Mouse (Mus musculus) heart, embryonic 13.5 days (tissue): Measurements from ENCODE around the gene Fam83d. TPM values are rescaled to one million over a fixed set of nuclear protein-coding genes. Genes with fewer than 3 reads are reported as not detected.

Experiments used
- ATAC-seq: fragments of 200-750 bp; cut with Nextera tagmentation; 2 replicates; pipeline ENCODE4 v1.8.0; 2017; ENCODE audit warnings: moderate TSS enrichment; ENCODE audit not compliant: insufficient number of reproducible peaks, low FRiP score, low TSS enrichment; ENCODE audit errors: extremely low read depth
- H3K27ac ChIP-seq: fragments of 300-500 bp; sonication (generic); replicated peaks from 2 replicates; pipeline ENCODE4 v1.5.1; 2015; ENCODE audit warnings: moderate library complexity, mild to moderate bottlenecking, inconsistent platforms
- H3K27me3 ChIP-seq: fragments of 300-500 bp; sonication (generic); replicated peaks from 2 replicates; pipeline ENCODE4 v1.6.1; 2015; ENCODE audit warnings: mild to moderate bottlenecking, inconsistent platforms
- H3K36me3 ChIP-seq: fragments of 300-500 bp; sonication (generic); 2 replicates; pipeline ENCODE4 v1.6.1; 2015; ENCODE audit warnings: mild to moderate bottlenecking, inconsistent platforms
- H3K4me1 ChIP-seq: fragments of 300-500 bp; sonication (generic); 2 replicates; pipeline ENCODE4 v1.6.1; 2015; ENCODE audit warnings: inconsistent platforms
- H3K4me2 ChIP-seq: fragments of 300-500 bp; sonication (generic); 2 replicates; pipeline ENCODE4 v1.6.1; 2015; ENCODE audit warnings: inconsistent platforms, mild to moderate bottlenecking, moderate library complexity
- H3K4me3 ChIP-seq: fragments of 300-500 bp; sonication (generic); 2 replicates; pipeline ENCODE4 v1.5.1; 2015; ENCODE audit warnings: moderate library complexity, mild to moderate bottlenecking, inconsistent platforms
- H3K9ac ChIP-seq: fragments of 300-500 bp; sonication (generic); 2 replicates; pipeline ENCODE4 v1.6.1; 2015; ENCODE audit warnings: inconsistent platforms, mild to moderate bottlenecking, moderate library complexity
- H3K9me3 ChIP-seq: fragments of 300-500 bp; sonication (generic); 2 replicates; pipeline ENCODE4 v1.6.1; 2016; ENCODE audit warnings: inconsistent platforms
- WGBS: fragments of 180-500 bp; shearing (Covaris S2); methylation state at CpG from one replicate; pipeline ENCODE4 v1.1.7; 2015; ENCODE audit warnings: mixed read lengths; 5-methylcytosine and 5-hydroxymethylcytosine counted together
- polyA plus RNA-seq: library from polyadenylated mRNA; unstranded; fragments of >200 nt; fragmentation: Nextera tagmentation; extraction: Ambion mirVana; gene quantifications from 2 replicates; pipeline ENCODE4 v1.2.1, GENCODE M21; 2015

The Fam83d gene
- 56.7 and 56.9 TPM in 2 replicates for polyA plus RNA-seq

DNA sequence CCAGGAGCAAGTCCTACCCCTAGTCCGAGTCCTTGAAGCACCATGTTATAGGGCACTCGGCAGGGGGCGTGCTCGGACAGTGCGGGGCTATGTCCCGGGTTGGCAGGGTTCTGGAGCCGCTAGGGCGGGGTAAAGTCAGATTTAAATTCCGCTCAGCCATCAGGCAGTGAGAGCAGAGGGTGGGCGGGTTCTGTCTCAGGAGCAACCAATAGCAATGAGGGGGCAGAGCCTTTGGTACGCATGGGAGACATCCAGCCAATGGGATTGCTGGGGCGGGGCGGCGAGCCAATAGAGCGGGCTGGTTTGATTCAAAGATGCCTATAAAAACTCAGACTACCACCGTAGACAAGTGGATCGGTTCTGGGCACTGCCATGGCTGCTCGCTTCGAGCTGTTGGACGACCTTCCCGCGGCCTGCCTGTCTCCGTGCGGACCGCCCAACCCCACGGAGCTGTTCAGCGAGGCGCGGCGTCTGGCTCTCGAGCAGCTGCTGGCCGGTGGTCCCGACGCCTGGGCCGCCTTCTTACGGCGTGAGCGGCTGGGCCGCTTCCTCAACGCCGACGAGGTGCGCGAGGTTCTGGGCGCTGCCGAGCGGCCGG lies at the start of gene Fam83d:
Fam83d (plus strand) TSS at position 352 of the 598 bp plus-strand sequence.
- Histone ChIP-seq H3K4me3 (peak within 1 kb of the TSS; percentile 91), H3K36me3 (0 out of 2 replicates have a peak, but pooled peaks cover 5% of the 10 kb centered on the region), H3K27ac (peak within 1 kb of the TSS; percentile 85), H3K27me3 (no peaks in the 10 kb centered on the region), H3K4me1 (peaks cover 46% of the 10 kb centered on the region), H3K9me3 (no peaks in the 10 kb centered on the region), H3K4me2 (peak within 1 kb of the TSS; percentile 96), H3K9ac (peak within 1 kb of the TSS; percentile 92)
- peak; percentile 95 for ATAC-seq
- 0% methylated on average over 48 of the region's 48 CpGs for WGBS

DNA sequence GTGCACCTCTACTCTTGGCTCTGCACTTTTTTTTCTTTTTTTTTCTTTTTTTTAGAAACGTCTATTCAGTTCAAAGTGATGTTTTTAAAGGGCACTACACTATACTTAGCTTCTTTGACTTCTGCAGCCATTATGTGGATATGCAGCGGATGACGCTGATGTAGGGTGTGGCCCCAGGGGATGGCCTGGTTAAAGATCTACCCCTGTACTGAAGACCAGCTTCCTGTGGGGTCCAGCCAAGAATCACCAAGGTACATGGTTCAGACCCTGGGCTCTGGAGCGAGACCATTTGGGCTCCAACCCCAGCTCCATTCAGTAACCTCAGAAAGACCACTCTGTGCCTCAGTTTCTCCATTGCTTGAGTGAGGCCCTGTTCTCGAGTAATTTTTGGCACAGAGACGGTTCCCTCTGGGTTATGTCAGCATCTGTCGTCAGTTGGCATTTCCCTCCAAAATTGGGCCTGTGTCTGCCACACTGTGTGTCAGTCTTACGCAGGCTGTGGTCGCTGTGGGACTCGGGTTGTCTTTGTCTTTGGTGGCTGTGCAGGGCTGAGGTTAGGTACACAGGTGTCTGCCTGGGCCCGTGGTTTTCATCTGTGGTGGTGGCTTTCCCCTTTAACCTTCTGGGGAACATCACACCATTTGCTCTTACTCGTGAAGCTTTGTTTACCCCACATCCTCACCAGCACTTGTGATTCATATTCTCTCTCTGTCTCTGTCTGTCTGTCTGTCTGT lies 48.9 kb upstream of the Fam83d start:
- Histone ChIP-seq H3K36me3 (no peaks in the 10 kb centered on the region), H3K27me3 (no peaks in the 10 kb centered on the region; the same call in 1 of the 2 replicates), H3K4me3 (no peak overlapping the region), H3K4me2 (no peak overlapping the region), H3K4me1 (peaks cover 42% of the 10 kb centered on the region), H3K27ac (no peak overlapping the region), H3K9me3 (no peaks in the 10 kb centered on the region), H3K9ac (no peak overlapping the region)
- ATAC-seq: no peak
- 68% methylated on average over 12 of the region's 12 CpGs for WGBS

DNA sequence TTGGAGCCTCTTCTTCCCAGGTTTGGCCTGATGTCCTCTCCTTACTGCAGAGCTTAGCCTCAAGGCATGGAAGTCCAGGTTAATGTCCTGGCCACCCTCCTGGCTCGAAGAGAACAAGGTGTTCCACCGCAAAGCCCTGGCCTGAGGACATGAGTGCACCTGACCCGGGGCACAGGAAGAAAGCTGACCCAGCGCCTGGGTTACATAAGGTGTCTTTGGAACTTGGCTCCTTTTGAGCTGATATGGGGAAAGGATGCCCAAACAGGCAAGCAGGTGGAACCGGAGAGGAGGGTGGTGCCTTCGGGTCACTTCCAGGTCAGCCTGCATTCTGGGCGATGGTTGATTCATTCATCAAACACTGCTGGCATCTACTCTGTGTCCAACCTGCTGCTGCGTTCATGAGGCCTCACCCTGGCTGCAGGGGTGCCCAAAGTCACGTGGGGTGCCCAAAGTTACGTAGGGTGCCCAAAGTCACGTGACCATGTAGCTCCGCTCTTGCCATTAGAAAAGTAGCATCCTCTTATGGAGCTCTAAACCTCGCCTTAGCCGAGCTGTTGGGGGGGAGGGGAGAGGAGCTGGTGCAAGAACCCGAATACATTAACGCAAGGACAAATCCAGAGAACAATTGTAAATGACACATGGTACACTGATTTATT lies 47.0 kb upstream of the Fam83d start:
- Histone ChIP-seq H3K4me2 (no peak overlapping the region), H3K36me3 (no peaks in the 10 kb centered on the region), H3K4me1 (peaks cover 43% of the 10 kb centered on the region), H3K9ac (no peak overlapping the region), H3K27ac (no peak overlapping the region), H3K27me3 (no peaks in the 10 kb centered on the region), H3K4me3 (no peak overlapping the region), H3K9me3 (no peaks in the 10 kb centered on the region)
- ATAC-seq: no peak
- WGBS: 75% methylated on average over 16 of the region's 16 CpGs

DNA sequence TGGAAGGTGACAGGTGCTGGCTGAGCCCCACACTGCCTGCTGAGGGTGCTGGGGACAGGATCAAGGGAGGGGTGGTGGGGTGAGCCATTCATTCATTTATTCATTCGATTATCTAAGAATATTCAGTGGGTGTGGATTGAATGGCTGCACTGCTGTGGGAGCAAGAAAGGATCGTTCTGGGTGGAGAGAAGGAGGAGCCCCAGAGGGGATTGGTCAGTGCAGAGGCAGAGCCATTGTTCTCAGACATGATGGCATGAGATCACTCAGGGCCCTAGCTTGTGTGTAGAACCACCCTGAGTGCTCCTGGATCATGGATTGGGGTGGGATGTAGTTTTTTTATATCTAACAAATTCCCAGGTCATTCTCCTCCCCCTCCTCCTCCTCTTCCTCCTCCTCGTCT lies 46.4 kb upstream of the Fam83d start:
- WGBS: 66% methylated on average over 3 of the region's 3 CpGs
- Histone ChIP-seq H3K27me3 (no peaks in the 10 kb centered on the region), H3K4me3 (no peak overlapping the region), H3K36me3 (no peaks in the 10 kb centered on the region), H3K9ac (no peak overlapping the region), H3K4me2 (no peak overlapping the region), H3K4me1 (peaks cover 36% of the 10 kb centered on the region), H3K27ac (no peak overlapping the region), H3K9me3 (no peaks in the 10 kb centered on the region)
- ATAC-seq: no peak

DNA sequence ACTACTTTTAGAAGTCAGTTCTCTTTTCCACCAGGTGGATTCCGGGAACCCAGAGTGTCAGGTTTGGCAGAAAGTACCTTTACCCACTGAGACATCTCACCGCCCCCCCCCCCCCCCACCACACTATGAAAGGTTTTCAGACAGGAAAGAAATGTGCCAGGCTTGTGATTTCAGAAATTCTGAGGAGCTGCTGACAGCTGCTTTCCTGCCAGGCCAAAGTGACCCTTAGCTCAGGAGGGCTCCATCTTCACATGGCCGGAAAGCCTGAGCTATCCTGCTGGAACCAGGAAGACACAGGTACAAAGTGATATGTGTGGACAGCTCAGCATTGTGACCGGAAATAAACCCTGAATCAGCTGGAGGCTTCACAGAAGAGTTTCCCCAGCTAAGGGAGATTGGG lies 45.8 kb upstream of the Fam83d start:
- no peak overlapping the region for H3K9ac ChIP-seq
- no peak for ATAC-seq
- no peaks in the 10 kb centered on the region for H3K36me3 ChIP-seq
- 50% methylated on average over 4 of the region's 4 CpGs for WGBS
- no peaks in the 10 kb centered on the region for H3K9me3 ChIP-seq
- H3K4me2 ChIP-seq: no peak overlapping the region
- no peaks in the 10 kb centered on the region for H3K27me3 ChIP-seq
- peaks cover 36% of the 10 kb centered on the region for H3K4me1 ChIP-seq
- H3K27ac ChIP-seq: peak overlapping the region; percentile 72
- no peak overlapping the region for H3K4me3 ChIP-seq

DNA sequence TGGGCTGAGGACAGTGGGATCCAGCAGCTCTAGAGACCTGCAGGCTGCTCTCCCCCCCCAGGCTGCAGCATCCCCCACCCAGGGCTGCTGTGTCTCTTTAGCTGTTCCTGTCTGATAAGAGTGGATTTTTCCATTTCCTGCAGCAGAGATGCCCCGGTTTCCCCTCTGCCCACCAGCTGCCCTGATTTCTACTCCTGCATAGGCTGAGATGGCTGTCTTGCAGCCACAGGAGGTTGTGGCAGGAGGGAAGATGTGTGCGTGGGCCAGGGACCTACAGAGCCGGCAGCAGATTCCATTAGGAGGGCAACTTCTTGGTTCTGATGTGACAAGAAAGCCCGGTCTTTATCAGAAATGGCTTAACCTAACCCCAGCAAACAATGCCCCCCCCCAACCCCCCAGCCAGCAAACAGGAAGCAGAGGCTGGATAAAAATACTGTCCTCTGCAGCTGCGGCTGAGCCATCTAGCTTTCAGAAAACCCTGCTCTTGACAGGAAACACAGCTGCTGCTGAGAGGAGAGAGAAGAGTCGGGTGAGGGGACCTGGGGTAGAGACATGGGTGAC lies 44.8 kb upstream of the Fam83d start:
- peak overlapping the region; percentile 72 for H3K27ac ChIP-seq
- 10% methylated on average over 6 of the region's 6 CpGs for WGBS
- no peak overlapping the region for H3K4me3 ChIP-seq
- peak overlapping the region; percentile 26 for H3K4me2 ChIP-seq
- 0 out of 2 replicates have a peak overlapping the region, but pooled peaks have one; percentile 28 for H3K9ac ChIP-seq
- no peak; the same call in 1 of the 2 replicates for ATAC-seq
- no peaks in the 10 kb centered on the region for H3K36me3 ChIP-seq
- peaks cover 31% of the 10 kb centered on the region for H3K4me1 ChIP-seq
- no peaks in the 10 kb centered on the region for H3K27me3 ChIP-seq
- H3K9me3 ChIP-seq: no peaks in the 10 kb centered on the region

DNA sequence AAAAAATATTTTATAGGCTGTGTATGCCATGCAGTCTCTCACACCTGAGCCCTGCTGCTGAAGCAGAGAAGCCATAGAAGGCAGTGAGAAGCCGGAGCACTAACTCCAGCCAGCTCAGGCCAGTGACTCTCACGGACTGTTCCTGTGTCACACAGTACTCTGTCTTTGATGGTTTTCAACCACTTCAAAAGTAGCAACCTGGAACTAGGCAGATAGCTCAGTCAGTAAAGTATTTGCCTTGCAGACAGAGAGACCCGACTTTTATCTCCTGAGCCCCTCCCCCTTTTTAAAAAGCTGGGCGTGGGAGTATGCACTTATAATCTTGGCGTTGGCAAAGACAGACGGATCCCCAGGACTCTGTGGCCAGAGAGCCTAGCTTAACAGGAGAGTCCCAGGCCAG lies 44.1 kb upstream of the Fam83d start:
- no peak for ATAC-seq
- Histone ChIP-seq H3K36me3 (no peaks in the 10 kb centered on the region), H3K9me3 (no peaks in the 10 kb centered on the region), H3K4me3 (no peak overlapping the region), H3K4me2 (peak overlapping the region; percentile 26), H3K4me1 (peaks cover 31% of the 10 kb centered on the region), H3K27me3 (no peaks in the 10 kb centered on the region), H3K9ac (0 out of 2 replicates have a peak overlapping the region, but pooled peaks have one; percentile 28), H3K27ac (peak overlapping the region; percentile 72)
- WGBS: 6% methylated on average over 6 of the region's 6 CpGs

DNA sequence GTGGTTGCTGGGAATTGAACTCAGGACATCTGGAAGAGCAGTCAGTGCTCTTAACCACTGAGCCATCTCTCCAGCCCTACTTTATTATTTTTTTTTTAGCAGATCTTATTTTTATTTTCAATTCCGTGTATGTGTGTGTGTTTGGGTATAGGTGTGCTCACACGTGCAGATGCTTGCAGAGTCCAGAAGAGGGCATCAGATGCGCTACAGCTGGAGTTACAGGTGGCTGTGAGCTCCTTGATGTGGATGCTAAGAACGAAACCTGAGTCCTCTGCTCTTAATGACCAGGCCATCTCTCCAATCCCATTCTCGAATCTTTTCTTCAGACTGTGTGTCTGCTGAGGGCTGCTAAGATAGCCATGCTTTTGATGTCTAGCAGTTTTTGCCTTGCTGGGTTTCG lies 41.6 kb upstream of the Fam83d start:
- Histone ChIP-seq H3K27ac (no peak overlapping the region), H3K36me3 (no peaks in the 10 kb centered on the region), H3K9ac (no peak overlapping the region), H3K9me3 (no peaks in the 10 kb centered on the region), H3K27me3 (no peaks in the 10 kb centered on the region), H3K4me2 (no peak overlapping the region), H3K4me1 (peaks cover 28% of the 10 kb centered on the region), H3K4me3 (no peak overlapping the region)
- no peak for ATAC-seq
- WGBS: 60% methylated on average over 6 of the region's 6 CpGs

DNA sequence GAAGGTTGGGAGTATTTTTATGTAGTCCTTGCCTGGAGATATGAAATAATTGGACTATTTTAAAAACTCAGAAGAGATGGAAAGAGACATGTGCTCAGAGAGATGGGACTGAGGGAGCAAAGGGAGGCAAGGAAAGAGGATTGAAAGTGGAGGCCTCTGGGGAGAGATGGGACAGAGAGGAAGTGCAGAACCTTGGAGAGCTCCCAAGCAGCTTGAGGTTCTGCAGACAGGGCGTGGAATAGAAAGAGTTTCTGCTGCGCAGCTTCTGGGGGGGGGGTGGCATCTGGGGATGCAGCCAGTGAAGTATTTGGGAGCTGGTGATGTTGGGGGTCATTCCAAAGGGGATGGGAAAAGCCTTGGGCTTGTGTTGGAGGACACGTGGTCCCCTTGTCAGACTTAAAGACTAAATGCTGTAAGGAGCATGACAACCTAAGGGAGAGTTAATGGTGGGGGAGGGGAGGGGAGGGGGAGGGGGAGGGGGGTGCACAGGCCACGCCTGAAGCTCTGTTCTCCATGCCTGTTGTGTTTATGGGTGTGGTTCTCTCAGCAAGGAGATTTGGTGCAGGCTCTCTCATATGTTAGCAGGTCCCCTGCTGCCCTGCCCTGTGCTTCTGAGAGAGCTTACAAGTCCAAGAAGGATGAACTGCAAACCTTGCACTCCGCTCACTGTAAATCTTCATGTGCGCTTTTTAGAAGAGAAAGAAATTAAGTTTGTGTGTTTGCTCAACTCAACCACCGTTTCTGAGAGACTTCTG lies 39.7 kb upstream of the Fam83d start:
- Histone ChIP-seq H3K9ac (no peak overlapping the region), H3K9me3 (no peaks in the 10 kb centered on the region), H3K4me2 (no peak overlapping the region), H3K36me3 (no peaks in the 10 kb centered on the region), H3K27ac (no peak overlapping the region), H3K4me3 (no peak overlapping the region), H3K27me3 (no peaks in the 10 kb centered on the region; the same call in 1 of the 2 replicates), H3K4me1 (peaks cover 11% of the 10 kb centered on the region)
- no peak for ATAC-seq
- WGBS: 34% methylated on average over 7 of the region's 7 CpGs

DNA sequence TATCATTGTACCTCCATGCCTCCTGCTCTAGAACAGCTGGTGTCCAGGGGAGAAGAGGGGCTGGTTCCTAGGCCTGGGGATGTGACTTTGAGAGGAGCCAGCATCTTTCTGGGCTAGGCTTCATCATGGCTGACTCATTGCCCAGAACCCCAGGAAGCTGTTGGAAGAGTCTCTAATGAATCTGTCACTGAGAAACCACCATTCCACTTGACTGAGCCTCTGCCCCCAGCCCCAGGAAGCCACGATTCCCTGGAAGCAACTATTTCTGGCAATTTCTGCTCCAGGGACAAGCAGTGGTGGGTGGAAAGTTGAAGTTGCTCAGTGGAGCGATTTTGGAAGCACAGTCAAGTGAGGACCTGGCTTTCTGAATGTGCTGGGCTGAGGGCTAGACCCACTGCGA lies 37.0 kb upstream of the Fam83d start:
- Histone ChIP-seq H3K4me2 (no peak overlapping the region), H3K27me3 (no peaks in the 10 kb centered on the region; the same call in 1 of the 2 replicates), H3K9me3 (no peaks in the 10 kb centered on the region), H3K9ac (no peak overlapping the region), H3K36me3 (no peaks in the 10 kb centered on the region), H3K27ac (no peak overlapping the region), H3K4me3 (no peak overlapping the region), H3K4me1 (peaks cover 11% of the 10 kb centered on the region)
- ATAC-seq: no peak
- WGBS: 70% methylated on average over 3 of the region's 3 CpGs

DNA sequence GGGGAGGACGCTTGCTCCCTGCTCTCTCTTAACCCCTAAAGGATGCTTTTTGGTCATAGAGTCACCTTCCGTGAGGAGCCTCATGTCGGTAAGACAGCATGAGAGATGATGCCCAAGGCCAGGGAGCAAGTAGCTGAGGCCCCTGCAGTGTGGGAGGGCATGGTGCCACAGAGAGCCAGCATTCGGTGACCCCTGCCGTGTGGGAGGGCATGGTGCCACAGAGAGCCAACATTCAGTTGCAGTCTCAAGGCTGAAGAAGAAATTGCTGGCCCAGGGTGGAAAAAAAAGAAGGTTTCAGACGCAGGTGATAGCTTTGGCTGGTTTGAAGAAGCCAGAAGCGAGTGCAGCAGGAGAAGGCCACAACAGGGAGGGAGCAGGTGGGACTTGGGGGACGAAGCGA lies 35.4 kb upstream of the Fam83d start:
- no peak overlapping the region for H3K4me3 ChIP-seq
- H3K4me2 ChIP-seq: no peak overlapping the region
- H3K9me3 ChIP-seq: no peaks in the 10 kb centered on the region
- no peak overlapping the region for H3K27ac ChIP-seq
- no peaks in the 10 kb centered on the region; the same call in 1 of the 2 replicates for H3K27me3 ChIP-seq
- peaks cover 11% of the 10 kb centered on the region for H3K4me1 ChIP-seq
- no peak for ATAC-seq
- H3K36me3 ChIP-seq: no peaks in the 10 kb centered on the region
- H3K9ac ChIP-seq: no peak overlapping the region
- 74% methylated on average over 9 of the region's 9 CpGs for WGBS
